Mouse (Mus musculus) c-Kit-negative CD71-positive TER-119-positive erythroid progenitor cells, embryonic 14.5 days (primary cell): Measurements from ENCODE around the gene Zfp985.
"Not testable (repeated sequence)": the region's sequence is repeated elsewhere in the genome, so short reads cannot be mapped to it uniquely, and the experiment has no call there.

Experiments used
- DNase-seq: peaks from one replicate; pipeline ENCODE4 v3.0.0-alpha.2; 2013; ENCODE audit warnings: low read depth, low spot score

The Zfp985 gene

GRCm38 (mm10) chr4:147553071-147553470, at the start of gene Zfp985:
Zfp985 (plus strand) TSS chr4:147553277.
- not testable (repeated sequence) for DNase-seq

GRCm38 (mm10) chr4:147509174-147509573, 43.9 kb upstream of the Zfp985 start:
- no peak for DNase-seq

- DNase-seq, result no peak
Observed at GRCm38 (mm10) chr4:147518981-147519380, 34.1 kb upstream of the Zfp985 start.

DNA sequence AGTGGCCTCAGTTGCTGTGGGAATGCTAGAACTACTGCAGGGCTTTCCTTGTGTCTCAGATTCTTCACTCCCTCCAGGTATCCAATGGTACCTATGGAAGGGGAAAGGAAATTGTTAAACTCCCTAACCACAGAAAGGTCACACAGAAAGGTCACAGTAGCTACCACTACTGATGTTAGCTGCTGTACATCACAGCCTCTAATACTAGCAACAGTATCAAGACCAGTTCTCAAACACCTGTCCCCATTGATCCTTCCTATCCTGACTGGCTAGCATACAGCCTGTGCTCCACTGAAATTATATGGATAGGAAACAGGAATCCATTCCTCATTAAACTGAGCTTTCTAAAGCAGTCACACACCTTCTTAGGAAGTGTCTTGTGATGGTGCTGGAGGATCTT, 33.0 kb upstream of the Zfp985 start:
- no peak for DNase-seq

DNA sequence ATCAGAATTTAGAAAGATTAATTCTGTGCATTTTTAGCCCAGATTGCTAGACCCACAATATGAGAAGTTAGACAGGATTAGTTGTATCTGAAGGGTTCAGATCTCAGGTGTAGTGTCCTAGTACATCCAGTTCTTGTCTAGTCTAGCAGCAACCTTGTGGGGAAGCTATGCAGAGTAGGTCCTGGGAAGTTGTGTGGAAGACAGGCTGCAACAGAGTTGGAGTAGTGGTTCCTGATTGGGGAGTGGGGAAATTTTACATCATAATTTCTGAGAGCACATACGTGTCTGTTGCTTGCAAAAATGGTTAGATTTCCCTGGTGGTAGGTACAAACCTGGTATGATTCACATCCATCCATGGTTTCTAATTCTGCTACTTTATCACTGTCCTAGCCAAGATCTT, 28.0 kb upstream of the Zfp985 start:
- DNase-seq, result no peak

- no peak for DNase-seq
Observed at GRCm38 (mm10) chr4:147530366-147530765, 22.7 kb upstream of the Zfp985 start.

DNA sequence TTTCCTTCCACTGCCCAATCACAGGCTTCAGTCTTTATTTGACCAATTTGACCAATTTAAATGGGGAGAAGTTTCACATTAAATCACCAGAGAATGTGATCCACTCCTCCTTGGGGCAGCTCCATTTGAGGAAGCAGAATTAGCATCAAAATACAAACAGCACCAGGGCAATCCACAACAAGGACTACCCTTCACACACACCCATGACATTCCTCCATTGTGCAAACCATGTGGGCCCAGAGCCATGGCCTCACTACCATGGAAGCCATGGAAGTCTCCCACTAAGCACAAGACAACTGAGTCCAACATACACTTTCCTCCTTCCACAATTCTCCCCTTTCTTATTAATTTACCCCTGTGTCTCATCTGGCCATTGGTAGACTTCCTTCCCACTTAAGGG, 17.2 kb upstream of the Zfp985 start:
- DNase-seq, result not testable (repeated sequence)

DNA sequence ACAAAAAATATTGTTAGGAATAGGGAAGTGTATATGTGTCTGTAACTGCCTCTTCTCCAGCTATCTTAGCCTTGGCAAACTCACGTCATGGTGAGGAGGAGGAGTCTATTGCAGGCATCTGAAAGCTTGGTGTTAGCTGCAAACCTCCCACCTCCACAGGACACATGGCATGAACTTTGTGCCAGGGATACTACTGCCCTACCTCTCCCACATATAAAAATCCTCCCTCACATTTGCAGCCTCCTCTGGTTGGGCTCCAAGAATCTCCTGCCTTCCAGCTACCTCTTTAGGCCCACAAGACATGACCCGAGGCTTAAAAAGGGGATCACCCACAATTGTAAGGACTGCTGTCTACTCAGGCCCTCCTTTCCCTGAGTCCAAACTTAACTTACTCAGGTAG, 15.4 kb upstream of the Zfp985 start:
- no peak for DNase-seq

DNA sequence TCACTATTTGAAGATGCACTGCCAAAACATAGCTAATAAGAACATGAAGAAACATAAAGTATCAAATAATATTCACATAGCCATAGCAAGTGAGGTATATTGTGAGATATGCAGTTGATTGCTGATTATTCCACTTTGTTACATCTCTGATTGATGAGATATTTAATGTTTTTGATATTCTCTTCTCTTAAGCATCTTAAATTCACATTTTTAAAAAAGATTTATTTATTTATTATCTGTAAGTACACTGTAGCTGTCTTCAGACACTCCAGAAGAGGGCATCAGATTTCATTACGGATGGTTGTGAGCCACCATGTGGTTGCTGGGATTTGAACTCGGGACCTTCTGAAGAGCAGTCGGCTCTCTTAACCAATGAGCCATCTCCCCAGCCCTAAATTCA, 13.2 kb upstream of the Zfp985 start, which contains the start of gene Gm16503:
TSS of gene Gm16503 (plus strand) at position 301 of the 400 bp plus-strand sequence.
- DNase-seq, result not testable (repeated sequence)

DNA sequence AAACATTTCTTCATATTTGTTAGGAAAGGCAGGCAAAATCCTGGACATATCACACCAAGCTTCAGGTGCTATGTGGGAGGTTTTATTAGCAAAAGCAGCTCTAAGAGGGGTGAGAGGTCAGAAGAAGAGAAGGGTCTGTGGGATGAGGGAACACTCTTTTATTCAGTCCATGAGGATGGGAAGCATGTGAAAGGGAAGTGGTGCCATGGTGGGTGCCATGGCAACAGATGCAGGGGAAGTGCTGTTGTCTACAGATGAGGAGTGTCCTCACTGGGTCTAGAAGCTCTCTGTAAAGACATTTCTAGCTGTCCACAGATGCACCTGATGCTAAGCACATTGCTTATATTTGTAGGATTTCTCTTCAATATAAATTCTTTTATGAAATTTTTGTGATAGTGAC, 12.0 kb upstream of the Zfp985 start:
- no peak for DNase-seq

- DNase-seq, result not testable (repeated sequence)
Observed at GRCm38 (mm10) chr4:147554361-147554760, 1.3 kb downstream of the Zfp985 start.

GRCm38 (mm10) chr4:147556921-147557320, 3.8 kb downstream of the Zfp985 start:
- not testable (repeated sequence) for DNase-seq

- not testable (repeated sequence) for DNase-seq
Observed at GRCm38 (mm10) chr4:147558011-147558410, 4.9 kb downstream of the Zfp985 start.

- DNase-seq, result not testable (repeated sequence)
Observed at GRCm38 (mm10) chr4:147559096-147559495, 6.0 kb downstream of the Zfp985 start.

DNA sequence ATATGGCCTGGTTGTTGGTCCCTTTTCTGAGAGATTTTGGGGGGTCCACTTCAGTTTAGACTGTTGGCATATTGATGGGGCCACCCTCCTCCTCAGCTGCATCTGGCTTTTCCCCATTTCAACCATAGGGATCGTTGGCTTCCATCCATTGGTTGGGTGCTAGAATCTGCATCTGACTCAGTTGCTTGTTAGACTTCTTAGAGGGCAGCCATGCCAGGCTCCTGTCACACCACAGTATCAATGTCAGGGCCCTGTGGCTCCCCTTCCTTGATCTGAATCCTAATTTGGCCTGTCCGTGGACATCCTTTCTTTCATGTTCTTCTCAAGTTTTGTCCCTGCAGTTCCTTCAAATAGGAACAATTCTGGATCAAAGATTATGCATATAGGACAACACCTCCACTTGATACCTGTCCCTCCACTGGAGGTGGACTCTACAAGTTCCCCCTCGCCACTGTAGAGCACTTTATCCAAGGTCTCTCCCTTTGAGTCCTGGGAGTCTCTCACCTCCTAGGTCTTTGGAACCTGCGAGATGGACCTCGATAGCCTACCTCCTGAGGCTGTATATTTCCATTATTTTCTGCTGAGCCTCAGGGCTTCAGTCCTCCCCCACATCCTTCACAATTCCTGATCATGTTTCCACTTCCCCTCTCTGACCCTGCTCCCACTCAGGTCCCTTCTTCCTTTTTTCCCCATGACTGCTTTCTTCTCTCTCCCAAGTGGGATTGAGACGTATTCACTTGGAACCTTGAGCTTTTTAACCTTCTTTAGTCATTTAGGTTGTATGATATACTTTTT, 12.5 kb downstream of the Zfp985 start:
- DNase-seq, result no peak

DNA sequence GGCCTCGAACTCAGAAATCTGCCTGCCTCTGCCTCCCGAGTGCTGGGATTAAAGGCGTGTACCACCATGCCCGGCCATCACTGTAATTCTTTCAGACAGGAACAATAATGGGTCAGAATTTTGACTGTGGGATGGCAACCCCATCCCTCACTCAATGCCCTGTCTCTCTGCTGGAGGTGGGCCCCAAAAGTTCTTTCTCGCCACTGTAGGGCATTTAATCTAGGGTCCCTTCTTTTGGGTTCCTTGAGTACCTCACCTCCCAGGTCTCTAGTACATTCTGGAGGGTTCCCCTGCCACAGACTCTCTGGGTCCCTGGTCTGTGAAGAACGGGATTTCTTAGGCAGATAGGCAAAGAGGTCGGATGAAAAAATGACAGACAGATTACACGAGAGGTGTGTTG, 18.1 kb downstream of the Zfp985 start:
- DNase-seq, result not testable (repeated sequence)

DNA sequence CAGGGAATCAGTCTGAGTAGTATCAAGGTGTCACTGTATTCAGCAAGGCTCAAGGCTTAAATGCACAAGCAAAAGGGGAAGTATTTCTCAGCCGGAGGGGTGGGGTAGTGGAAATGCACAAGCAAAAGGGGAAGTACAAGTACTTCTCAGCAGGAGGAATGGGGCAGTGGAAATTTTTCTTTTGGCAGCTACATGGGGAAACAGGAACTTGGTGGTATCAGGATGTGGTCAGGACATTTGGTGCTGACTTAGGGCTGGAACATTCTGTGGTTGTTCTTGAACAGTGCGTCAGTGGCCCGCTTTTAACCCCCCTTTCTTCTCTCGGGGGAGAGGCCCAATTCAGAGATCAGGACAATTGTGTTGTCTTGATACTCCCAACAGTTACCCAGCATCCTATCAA, 26.3 kb downstream of the Zfp985 start:
- not testable (repeated sequence) for DNase-seq

GRCm38 (mm10) chr4:147586511-147587473, 33.7 kb downstream of the Zfp985 start:
- DNase-seq, result no peak

- DNase-seq, result not testable (repeated sequence)
Observed at GRCm38 (mm10) chr4:147594630-147595029, 41.6 kb downstream of the Zfp985 start.

DNA sequence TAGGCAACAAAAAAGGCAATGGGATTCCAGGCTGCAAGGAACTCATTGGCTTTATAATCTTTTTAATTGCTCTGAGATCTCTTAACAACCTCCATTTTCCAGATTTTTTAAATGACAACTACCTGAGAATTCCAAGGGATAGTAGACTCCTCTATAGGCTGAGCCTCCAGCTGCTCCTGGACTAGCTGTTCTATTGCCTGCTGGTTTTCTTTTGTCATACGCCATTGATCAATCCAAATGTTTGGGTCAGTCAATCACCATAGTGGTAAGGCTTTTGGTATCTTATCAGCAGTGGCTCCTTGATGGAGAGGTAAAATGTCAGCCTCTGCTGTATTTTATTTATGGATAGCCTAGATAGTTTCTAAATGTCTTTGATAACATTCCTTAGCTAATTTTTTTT, 44.6 kb downstream of the Zfp985 start:
- DNase-seq, result no peak

DNA sequence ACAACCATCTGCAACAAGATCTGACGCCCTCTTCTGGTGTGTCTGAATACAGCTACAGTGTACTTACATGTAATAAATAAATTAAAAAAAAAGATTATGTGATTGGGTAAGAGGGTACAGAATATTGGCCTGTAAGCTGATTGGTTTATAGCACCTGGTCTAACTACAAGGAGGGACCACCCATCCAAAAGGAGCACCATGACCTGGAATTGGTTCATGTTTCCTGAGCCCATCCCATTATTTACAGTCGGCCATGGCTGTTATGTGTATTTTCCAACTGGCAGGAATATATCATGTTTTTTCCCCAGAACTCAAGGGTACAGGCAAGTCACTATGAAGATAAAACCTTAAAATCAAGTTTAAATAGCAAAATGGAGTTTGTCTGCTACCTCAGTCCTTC, 45.8 kb downstream of the Zfp985 start:
- no peak for DNase-seq

GRCm38 (mm10) chr4:147601881-147602280, 48.8 kb downstream of the Zfp985 start:
- DNase-seq, result no peak
